Mouse (Mus musculus) hindbrain, embryonic 11.5 days (tissue): ENCODE data around the gene Tmem229b. TPM values are rescaled to one million over a fixed set of nuclear protein-coding genes. Genes with fewer than 3 reads are reported as not detected.

Experiments
- ATAC-seq: fragments of 200-750 bp; cut with Nextera tagmentation; 2 replicates; pipeline ENCODE4 v1.8.0; 2017; ENCODE audit warnings: mild to moderate bottlenecking, moderate TSS enrichment, moderate library complexity; ENCODE audit not compliant: low FRiP score
- DNase-seq: peaks from one replicate; pipeline ENCODE4 v3.0.0-alpha.2; 2015; ENCODE audit warnings: low spot score
- H3K27ac ChIP-seq: fragments of 300-500 bp; sonication (generic); 2 replicates; pipeline ENCODE4 v1.5.1; 2014; ENCODE audit warnings: mild to moderate bottlenecking, low read depth, low read length
- H3K27me3 ChIP-seq: fragments of 300-500 bp; sonication (generic); 2 replicates; pipeline ENCODE4 v1.6.1; 2014; ENCODE audit warnings: mild to moderate bottlenecking, low read length, moderate library complexity, mixed read lengths; ENCODE audit not compliant: control insufficient read depth, insufficient read depth
- H3K36me3 ChIP-seq: fragments of 300-500 bp; sonication (generic); 2 replicates; pipeline ENCODE4 v1.6.1; 2014; ENCODE audit warnings: mild to moderate bottlenecking, low read length, moderate library complexity, mixed read lengths; ENCODE audit not compliant: control insufficient read depth, insufficient read depth
- H3K4me1 ChIP-seq: fragments of 300-500 bp; sonication (generic); replicated peaks from 2 replicates; pipeline ENCODE4 v1.6.1; 2014; ENCODE audit warnings: low read length, mixed read lengths; ENCODE audit not compliant: control insufficient read depth, insufficient read depth
- H3K4me2 ChIP-seq: fragments of 300-500 bp; sonication (generic); replicated peaks from 2 replicates; pipeline ENCODE4 v1.6.1; 2014; ENCODE audit warnings: mild to moderate bottlenecking, low read depth, low read length
- H3K4me3 ChIP-seq: fragments of 300-500 bp; sonication (generic); 2 replicates; pipeline ENCODE4 v1.5.1; 2014; ENCODE audit warnings: low read depth, low read length
- H3K9ac ChIP-seq: fragments of 300-500 bp; sonication (generic); 2 replicates; pipeline ENCODE4 v1.6.1; 2014; ENCODE audit warnings: low read depth, low read length
- H3K9me3 ChIP-seq: fragments of 300-500 bp; sonication (generic); 2 replicates; pipeline ENCODE4 v1.6.1; 2016; ENCODE audit warnings: low read length; ENCODE audit not compliant: control insufficient read depth
- WGBS: fragments of 180-500 bp; shearing (Covaris S2); extraction: QIAGEN DNeasy Blood & Tissue Kit; methylation state at CpG from one replicate; pipeline ENCODE4 v1.1.7; 2014; 5-methylcytosine and 5-hydroxymethylcytosine counted together
- polyA plus RNA-seq: library from polyadenylated mRNA; unstranded; fragments of >200 nt; fragmentation: Nextera tagmentation; extraction: Ambion mirVana; gene quantifications from 2 replicates; pipeline ENCODE4 v1.2.1, GENCODE M21; 2014

Tmem229b gene
- polyA plus RNA-seq, 1 experiment from 2014 or later: 7.5 TPM

GRCm38 (mm10) chr12:79021902-79022301 is 14.5 kb upstream of the Tmem229b start:
- DNase-seq (no peak), ATAC-seq (no peak)
- no peaks in the 10 kb centered on the region for H3K36me3 ChIP-seq
- H3K4me3 ChIP-seq: no peak overlapping the region
- no peak overlapping the region for H3K27ac ChIP-seq
- 91% methylated on average over 1 of the region's 1 CpGs for WGBS
- no peaks in the 10 kb centered on the region for H3K9me3 ChIP-seq
- H3K4me1 ChIP-seq: no peaks in the 10 kb centered on the region
- H3K9ac ChIP-seq: no peak overlapping the region
- H3K27me3 ChIP-seq: no peaks in the 10 kb centered on the region
- no peak overlapping the region for H3K4me2 ChIP-seq

- no peak overlapping the region for H3K4me2 ChIP-seq
- 71% methylated on average over 4 of the region's 4 CpGs for WGBS
Observed at GRCm38 (mm10) chr12:79017994-79018399, 10.6 kb upstream of the Tmem229b start.

DNA sequence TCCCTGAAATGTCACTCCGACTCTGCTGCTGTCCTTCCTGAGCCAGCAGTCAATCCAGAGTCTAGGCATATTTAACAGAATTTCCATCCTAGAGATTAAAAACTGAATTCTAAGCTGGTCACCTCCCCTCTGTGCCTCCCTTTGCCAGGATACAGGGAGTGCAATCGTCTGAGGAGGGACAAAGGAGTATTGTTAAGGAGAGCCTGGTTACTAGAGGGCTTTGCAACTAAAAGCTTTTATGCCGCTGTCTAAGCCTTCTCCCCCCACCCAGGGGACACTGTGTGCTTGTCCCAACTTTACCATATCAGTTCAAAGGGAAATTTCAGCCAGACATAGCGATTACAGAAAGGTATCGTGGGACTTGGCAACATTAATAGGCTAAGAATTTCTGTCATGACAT is 8.7 kb upstream of the Tmem229b start:
- Histone ChIP-seq H3K36me3 (no peaks in the 10 kb centered on the region), H3K27ac (no peak overlapping the region), H3K9me3 (no peaks in the 10 kb centered on the region), H3K27me3 (no peaks in the 10 kb centered on the region), H3K4me2 (no peak overlapping the region), H3K9ac (no peak overlapping the region), H3K4me3 (no peak overlapping the region), H3K4me1 (no peaks in the 10 kb centered on the region)
- no peak; the same call in 1 of the 2 replicates for ATAC-seq
- WGBS: 30% methylated on average over 5 of the region's 5 CpGs
- DNase-seq: peak; percentile 24

More at GRCm38 (mm10) chr12:79017994-79018399, 10.6 kb upstream of the Tmem229b start:
- Histone ChIP-seq H3K36me3 (no peaks in the 10 kb centered on the region), H3K4me3 (no peak overlapping the region), H3K27me3 (no peaks in the 10 kb centered on the region), H3K4me1 (no peaks in the 10 kb centered on the region), H3K9ac (no peak overlapping the region), H3K27ac (no peak overlapping the region), H3K9me3 (no peaks in the 10 kb centered on the region)
- ATAC-seq: no peak
- no peak for DNase-seq

DNA sequence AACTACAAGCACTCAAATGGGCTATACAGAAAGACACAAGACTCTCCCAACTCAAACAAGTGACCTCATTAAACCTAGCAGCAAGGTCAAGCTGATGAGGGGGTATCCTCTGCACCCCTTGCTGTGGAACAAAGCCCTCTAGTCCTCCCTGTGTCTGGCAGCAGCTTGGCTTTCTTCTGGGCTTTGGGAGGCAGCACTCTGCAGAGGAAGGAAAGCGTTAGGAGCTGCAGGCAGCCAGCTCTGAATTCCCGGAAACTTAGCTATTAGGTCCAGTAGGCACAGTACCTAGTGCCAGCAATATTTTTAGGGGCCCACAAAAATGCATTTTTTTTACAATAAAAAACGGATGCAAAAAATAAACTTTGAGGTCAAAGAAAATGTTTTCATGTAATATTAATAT is 3.1 kb upstream of the Tmem229b start:
- Histone ChIP-seq H3K9ac (no peak overlapping the region), H3K4me3 (no peak overlapping the region), H3K27ac (no peak overlapping the region), H3K36me3 (no peaks in the 10 kb centered on the region), H3K27me3 (no peaks in the 10 kb centered on the region), H3K4me1 (no peaks in the 10 kb centered on the region), H3K4me2 (no peak overlapping the region), H3K9me3 (no peaks in the 10 kb centered on the region)
- 58% methylated on average over 3 of the region's 3 CpGs for WGBS
- ATAC-seq: no peak
- no peak for DNase-seq

DNA sequence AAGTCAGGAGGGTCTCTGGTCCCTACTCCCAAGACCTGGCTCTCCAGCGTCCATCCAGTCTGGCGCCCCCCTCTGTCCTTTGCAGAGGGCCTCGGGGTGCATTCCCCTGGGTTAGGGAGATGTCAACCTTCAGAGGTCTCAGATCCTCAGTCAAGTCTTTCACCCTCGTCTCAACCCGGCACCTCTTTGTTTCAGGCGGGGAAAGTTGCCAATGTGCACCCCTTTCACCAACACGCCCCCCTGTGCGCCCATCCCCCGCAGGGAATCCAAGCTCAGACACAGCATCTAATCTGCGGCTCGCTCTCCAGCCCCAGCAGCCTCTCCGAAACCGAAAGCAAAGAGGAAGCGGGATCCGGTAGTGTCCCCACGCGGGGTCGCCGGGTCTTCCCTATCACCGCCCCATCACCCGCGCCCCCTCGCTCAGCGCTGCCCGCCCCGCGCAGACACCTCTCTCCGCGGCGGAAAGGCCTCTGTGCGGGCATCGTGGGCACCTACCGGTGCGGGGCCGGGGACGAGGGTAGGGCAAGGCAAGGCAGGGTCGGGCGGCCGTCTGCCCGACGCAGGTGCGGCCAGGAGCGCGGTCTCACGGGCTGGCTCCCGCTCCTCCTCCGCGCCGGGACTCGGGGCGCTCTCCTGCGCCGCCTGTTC is 825 bp downstream of the Tmem229b start:
- Histone ChIP-seq H3K9ac (peak overlapping the region; percentile 88), H3K4me2 (peak overlapping the region; percentile 82), H3K36me3 (no peaks in the 10 kb centered on the region), H3K9me3 (no peaks in the 10 kb centered on the region), H3K4me1 (no peaks in the 10 kb centered on the region), H3K27me3 (no peaks in the 10 kb centered on the region), H3K4me3 (peak overlapping the region; percentile 95), H3K27ac (peak overlapping the region; percentile 74)
- ATAC-seq (peak; percentile 83), DNase-seq (peak; percentile 77)
- under 1% methylated on average over 51 of the region's 53 CpGs for WGBS

GRCm38 (mm10) chr12:79006076-79006475 is 1.4 kb downstream of the Tmem229b start:
- 39% methylated on average over 9 of the region's 9 CpGs for WGBS
- peak overlapping the region; percentile 88 for H3K9ac ChIP-seq
- H3K4me2 ChIP-seq: peak overlapping the region; percentile 82
- no peak for ATAC-seq
- no peaks in the 10 kb centered on the region for H3K27me3 ChIP-seq
- no peak overlapping the region for H3K27ac ChIP-seq
- DNase-seq: peak; percentile 15
- no peaks in the 10 kb centered on the region for H3K36me3 ChIP-seq
- peak overlapping the region; percentile 95 for H3K4me3 ChIP-seq
- H3K4me1 ChIP-seq: no peaks in the 10 kb centered on the region
- no peaks in the 10 kb centered on the region for H3K9me3 ChIP-seq

DNA sequence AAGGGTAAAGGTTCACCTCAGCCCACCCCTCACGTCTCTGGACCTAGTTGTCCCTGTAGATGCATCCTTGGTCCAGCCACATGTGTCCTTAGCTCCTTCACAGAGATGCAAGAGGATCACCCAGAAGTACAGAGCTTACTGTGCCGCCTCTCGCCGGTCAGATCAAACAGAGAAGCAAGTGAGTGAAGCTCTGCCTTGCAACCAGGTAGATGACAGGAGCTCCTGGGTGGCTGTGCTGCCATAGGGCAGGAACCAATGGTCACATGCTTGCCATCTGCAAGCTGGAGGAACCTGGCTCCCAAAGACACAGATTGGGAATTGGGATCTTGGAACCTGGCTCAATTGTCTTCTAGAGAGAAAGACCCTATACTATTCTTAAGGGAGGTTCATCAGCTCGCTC is 2.0 kb downstream of the Tmem229b start:
- no peaks in the 10 kb centered on the region for H3K27me3 ChIP-seq
- H3K4me2 ChIP-seq: no peak overlapping the region
- ATAC-seq (no peak), DNase-seq (no peak)
- H3K9me3 ChIP-seq: no peaks in the 10 kb centered on the region
- H3K4me3 ChIP-seq: no peak overlapping the region
- no peak overlapping the region for H3K9ac ChIP-seq
- no peak overlapping the region for H3K27ac ChIP-seq
- 82% methylated on average over 5 of the region's 5 CpGs for WGBS
- no peaks in the 10 kb centered on the region for H3K36me3 ChIP-seq
- H3K4me1 ChIP-seq: no peaks in the 10 kb centered on the region

DNA sequence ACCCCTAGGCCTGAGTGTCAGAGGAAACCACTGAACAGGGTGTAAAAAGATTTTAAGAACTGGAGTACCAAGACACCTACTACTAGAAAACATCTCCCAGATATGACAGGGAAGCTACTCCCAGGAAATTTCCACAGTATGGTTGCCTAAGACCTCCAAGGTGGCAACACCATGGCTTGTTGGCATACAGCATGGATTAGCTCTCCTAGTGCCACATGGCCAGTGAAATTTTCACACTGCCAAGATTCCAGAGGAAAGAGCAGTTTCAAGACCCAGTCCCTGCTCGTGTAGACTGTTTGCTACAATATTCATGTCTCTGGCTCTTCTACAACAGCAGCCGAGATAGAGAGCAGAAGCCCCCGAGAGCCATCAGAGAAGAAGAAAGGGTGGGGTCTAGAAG is 4.4 kb downstream of the Tmem229b start:
- Histone ChIP-seq H3K36me3 (no peaks in the 10 kb centered on the region), H3K4me3 (no peak overlapping the region), H3K9ac (no peak overlapping the region), H3K27ac (no peak overlapping the region), H3K27me3 (no peaks in the 10 kb centered on the region), H3K9me3 (no peaks in the 10 kb centered on the region), H3K4me2 (no peak overlapping the region), H3K4me1 (no peaks in the 10 kb centered on the region)
- DNase-seq (no peak), ATAC-seq (no peak)
- 86% methylated on average over 3 of the region's 3 CpGs for WGBS

DNA sequence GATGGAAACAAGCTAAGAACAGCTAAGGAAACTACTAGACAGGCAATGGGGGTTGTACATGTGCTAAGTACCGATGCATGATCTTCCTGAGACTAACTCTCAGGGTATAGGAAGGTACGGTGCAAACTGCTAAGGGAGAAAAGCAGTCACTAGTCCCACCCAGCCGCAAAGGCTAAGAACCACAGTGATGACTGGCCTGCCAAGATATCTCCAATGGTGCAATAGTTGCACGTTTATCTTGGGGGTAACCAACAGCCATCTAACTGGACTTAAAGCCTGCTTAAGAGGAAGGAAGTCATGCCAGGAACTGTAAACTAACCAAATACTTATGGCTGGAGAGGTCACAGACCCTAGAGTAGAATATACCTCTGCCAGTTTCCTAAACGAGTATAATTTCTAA is 5.0 kb downstream of the Tmem229b start:
- Histone ChIP-seq H3K36me3 (no peaks in the 10 kb centered on the region), H3K9me3 (no peaks in the 10 kb centered on the region), H3K4me3 (no peak overlapping the region), H3K4me1 (no peaks in the 10 kb centered on the region), H3K4me2 (no peak overlapping the region), H3K27me3 (no peaks in the 10 kb centered on the region), H3K27ac (no peak overlapping the region), H3K9ac (no peak overlapping the region)
- DNase-seq (no peak), ATAC-seq (no peak)
- WGBS: 88% methylated on average over 5 of the region's 5 CpGs
